Mouse (Mus musculus) brain, embryonic 14.5 days (tissue): ENCODE measurements around the gene Mex3b.

Experiments
- CTCF ChIP-seq: fragments of 200-500 bp; IDR thresholded peaks from 2 replicates; pipeline ENCODE4 v1.5.1; 2012; ENCODE audit warnings: inconsistent platforms, mild to moderate bottlenecking, moderate library complexity, borderline replicate concordance; ENCODE audit not compliant: insufficient read depth, insufficient read length; ENCODE audit errors: extremely low read depth
- POLR2A ChIP-seq: fragments of 200-500 bp; IDR thresholded peaks from 2 replicates; pipeline ENCODE4 v1.6.1; 2012; ENCODE audit warnings: mild to moderate bottlenecking, inconsistent platforms, borderline replicate concordance; ENCODE audit not compliant: poor library complexity, insufficient read depth, insufficient read length, severe bottlenecking; ENCODE audit errors: extremely low read depth

GRCm38 (mm10) chr7:82865834-82866485, 1.2 kb upstream of the Mex3b start:
- TF ChIP-seq CTCF (peak; percentile 76), POLR2A (peak; percentile 95)
